Mouse (Mus musculus): ENCODE data around the gene Sp2.
A peak's percentile ranks its signal among the peaks of the same experiment; 100 is the strongest.

Sp2 gene

DNA sequence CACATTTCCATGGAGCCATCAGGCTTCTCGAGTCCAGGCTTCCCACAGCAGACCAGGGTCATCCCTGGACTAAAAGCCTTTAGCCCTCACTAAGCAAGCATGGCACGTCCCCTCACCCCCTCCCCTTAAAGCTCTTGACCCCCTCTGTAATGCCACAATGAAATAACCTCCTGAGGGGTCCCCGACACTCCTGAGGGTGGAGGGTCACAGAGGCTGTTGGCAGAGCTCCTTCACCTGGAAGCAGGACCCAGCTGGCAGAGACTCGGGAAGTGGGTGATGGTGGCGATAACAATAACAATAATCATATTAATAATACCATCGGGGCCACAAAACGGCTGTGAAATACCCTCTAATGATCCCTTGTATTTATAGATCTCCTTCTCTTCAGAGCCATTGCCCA, at the start of gene Sp2:
Gene Sp2, minus strand, starts transcription at position 101 of the 400 bp plus-strand sequence.
- no peak for ATAC-seq (ENCODE audit: low TSS enrichment)

DNA sequence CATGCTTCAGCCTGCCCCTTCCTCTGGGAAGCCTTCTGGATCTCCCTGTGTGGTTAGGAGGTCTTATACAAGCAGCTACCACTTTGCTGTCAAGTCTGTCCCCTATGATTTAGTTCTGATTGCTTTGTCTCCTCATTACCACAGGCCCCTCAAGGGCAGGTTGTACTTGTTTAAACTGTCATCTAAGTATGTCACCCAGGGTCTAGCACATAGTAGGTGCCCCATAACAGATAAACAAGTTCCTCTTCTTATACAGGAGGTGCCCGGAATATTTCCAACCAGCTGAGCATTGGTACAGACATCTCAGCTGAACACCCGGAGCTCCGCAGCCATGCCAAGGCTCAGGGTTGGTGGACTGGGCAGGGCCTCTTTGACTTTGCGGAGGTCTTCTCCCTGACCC, 49.7 kb upstream of the Sp2 start:
- ATAC-seq (ENCODE audit: low TSS enrichment) = no peak

DNA sequence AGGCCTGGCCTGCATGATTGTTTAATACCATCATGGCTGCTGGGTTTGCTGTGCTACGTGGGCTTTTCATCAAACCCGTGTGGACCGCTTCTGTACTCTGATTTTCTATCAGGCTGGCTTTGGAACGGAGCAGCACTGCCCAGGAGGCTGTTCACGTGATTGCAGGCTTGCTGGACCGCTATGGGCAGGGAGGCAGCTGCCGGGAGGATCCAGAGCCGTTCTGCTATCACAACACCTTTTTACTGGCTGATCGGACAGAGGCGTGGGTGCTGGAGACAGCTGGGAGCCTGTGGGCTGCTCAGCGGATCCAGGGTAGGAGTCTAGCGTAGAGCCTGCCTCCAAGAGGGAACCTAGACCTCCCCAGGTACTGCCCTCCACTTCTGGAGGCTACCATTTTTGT, 49.2 kb upstream of the Sp2 start:
- no peak for ATAC-seq (ENCODE audit: low TSS enrichment)

DNA sequence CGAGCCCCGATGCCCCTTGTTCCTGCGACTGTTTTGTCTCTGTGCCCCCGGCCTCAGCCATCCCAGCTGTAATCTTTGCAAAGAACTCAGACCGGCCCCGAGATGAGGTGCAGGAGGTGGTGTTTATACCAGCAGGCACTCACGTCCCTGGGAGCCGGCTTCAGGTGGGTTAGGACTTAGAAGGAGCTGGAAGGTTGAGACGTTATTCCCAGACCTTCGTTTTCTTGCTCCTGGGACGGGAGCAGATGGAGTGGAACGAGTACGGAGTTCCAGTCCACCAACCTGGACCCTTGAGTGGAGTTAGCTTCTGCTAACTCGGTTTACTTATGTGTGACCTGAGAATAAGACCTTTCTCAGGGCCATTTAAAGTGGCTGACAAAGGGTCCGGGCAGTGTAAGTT, 47.7 kb upstream of the Sp2 start:
- no peak for ATAC-seq (ENCODE audit: low TSS enrichment)

DNA sequence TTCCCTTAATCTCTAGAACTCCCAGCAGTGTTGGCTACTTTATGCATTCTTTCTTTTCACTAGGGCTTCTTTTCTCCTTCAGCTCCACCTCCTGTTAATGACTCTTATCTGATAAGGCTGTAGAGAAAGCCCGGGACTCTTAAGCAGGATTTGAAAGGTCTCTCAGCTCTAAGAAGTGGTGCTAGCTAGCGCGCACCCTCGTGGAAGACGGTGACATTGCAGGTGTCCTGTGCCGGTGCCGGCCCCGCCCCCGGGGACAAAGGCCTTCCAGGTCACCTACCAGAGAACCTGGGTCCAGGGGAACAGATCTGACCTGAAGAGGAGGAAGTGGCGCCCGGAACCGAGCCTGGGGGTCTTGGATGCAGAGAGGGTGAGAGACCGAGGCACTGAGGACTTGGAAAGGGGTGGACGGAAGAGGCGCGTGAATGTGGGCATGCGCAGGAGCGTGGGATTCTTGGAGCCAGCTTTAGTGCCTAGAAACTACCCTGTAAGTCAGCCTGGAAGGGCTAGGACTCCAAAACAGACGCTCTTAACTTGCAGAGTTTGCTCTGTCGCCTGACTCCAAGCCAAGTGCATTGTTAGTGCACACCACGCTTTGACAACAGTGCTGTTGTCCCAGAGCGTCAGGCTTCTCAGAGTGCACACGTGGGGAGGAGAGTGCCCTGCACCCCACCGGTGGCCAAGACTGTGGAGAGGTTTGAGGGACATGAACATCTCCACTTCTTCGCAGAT, 47.1 kb upstream of the Sp2 start, which contains the start of gene Scrn2:
Gene Scrn2, plus strand, starts transcription at position 253 of the 732 bp plus-strand sequence.
- ATAC-seq (ENCODE audit: low TSS enrichment) = peak; percentile 87

DNA sequence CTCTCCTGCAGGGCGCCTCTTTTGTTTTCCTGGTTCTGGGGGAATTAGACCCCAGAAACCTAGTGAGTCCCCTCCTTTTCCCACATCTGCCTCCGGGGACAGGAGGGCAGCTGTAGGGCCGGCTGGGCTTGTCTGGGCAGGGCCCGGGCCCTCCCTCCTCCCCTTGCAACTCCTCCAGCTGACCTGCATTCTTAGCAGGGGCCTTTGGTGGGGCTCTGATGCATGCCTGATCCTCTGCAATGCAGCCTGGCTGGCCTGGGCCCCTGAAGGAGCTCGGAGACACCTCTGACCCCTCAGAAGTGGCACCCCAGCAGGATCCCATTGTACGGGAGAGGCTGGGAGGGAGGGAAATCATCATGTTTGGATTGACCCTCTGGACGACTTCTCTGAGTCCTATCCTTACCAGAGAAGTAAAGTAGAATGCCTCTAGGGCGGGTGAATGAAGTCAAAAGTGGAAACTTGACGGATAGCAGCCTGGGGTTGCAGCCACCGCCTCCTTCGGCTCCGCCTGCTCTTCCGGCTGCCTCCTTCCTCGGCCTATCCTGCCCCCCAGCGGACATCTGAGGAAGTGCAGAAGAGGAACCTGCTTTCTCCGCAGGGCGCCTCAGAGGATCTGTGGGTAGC, 43.1 kb upstream of the Sp2 start:
- peak; percentile 67 for ATAC-seq (ENCODE audit: low TSS enrichment)

DNA sequence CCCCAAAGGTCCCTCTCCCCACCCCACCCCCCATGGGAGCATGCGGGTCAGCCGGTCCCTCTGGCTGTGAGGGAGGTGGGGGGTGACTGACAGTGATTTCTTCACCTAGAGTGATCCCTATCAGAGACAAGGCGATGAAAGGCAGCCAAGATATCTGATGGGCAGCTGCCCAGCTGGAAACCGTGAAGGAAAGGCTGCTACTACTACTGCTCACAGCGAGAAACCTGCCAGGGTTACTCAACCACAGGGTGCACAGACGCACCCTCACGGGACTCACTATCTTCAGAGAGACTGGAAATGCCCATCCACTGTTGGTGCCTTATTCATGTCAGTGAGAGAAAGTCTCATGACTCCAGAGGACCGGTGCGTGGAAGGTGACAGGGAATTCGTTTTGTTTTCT, 42.2 kb upstream of the Sp2 start:
- ATAC-seq (ENCODE audit: low TSS enrichment) = no peak

DNA sequence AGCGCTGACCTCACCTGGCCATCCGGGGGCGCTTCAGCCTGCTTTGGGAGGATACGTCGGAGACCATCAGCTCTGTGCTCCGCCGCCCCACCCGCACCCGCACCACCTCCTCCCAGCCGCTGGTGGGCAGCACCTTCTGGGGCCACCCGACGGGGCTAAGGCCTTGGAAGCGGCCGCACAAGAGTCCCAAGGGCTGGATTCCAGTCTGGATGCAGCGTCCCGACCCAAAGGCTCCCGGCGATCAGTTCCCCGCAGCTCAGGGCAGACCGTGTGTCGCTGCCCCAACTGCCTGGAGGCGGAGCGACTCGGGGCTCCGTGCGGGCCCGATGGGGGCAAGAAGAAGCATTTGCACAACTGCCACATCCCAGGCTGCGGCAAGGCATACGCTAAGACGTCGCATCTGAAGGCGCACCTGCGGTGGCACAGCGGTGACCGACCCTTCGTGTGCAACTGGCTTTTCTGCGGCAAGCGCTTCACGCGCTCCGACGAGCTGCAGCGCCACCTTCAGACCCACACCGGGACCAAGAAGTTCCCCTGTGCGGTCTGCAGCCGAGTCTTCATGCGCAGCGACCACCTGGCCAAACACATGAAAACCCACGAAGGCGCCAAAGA, 39.2 kb upstream of the Sp2 start:
- ATAC-seq (ENCODE audit: low TSS enrichment) = peak; percentile 69

DNA sequence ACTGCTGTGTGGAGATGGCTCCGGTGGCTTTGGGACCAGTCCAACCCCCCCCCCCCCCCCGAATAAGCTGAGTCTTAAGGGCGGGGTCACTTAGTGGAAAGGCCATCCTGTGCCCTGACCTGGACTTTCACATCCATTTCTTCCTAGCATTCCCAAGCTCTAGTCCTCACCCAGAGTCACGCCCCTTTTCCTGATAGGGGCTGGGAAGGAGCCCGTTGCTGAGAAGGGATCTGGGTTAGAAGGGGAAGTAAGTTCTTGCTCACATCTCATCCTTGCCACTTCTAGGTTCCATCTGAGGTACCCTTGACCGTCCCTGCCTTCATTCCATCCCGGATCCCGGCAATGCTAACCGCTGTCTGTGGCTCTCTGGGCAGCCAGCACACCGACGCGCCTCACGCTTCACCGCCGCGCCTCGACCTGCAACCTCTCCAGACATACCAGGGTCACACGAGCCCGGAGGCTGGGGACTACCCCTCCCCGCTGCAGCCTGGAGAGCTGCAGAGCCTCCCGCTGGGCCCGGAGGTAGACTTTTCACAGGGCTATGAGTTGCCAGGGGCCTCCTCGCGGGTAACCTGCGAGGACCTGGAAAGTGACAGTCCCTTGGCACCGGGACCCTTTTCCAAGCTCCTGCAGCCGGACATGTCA, 38.5 kb upstream of the Sp2 start:
- ATAC-seq (ENCODE audit: low TSS enrichment) = no peak

DNA sequence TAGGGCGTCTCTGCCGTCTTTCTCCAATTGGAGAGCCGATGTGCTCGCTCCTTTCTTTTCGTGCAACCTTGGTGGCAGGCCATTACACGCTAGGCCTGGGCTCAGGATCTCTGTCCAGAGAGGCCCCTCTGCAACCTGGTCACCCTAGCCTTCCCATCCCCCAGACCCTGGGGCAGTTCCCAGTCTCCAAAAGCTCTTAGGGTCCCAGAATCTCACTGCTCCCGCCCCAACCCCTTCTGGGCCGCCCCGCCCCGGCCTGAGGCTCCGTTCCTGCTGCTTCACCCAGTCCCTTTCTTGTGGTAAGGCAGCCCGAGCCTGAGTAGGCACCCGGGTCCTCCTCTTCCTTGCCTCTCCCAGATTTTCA, 36.6 kb upstream of the Sp2 start:
- ATAC-seq (ENCODE audit: low TSS enrichment) = no peak

DNA sequence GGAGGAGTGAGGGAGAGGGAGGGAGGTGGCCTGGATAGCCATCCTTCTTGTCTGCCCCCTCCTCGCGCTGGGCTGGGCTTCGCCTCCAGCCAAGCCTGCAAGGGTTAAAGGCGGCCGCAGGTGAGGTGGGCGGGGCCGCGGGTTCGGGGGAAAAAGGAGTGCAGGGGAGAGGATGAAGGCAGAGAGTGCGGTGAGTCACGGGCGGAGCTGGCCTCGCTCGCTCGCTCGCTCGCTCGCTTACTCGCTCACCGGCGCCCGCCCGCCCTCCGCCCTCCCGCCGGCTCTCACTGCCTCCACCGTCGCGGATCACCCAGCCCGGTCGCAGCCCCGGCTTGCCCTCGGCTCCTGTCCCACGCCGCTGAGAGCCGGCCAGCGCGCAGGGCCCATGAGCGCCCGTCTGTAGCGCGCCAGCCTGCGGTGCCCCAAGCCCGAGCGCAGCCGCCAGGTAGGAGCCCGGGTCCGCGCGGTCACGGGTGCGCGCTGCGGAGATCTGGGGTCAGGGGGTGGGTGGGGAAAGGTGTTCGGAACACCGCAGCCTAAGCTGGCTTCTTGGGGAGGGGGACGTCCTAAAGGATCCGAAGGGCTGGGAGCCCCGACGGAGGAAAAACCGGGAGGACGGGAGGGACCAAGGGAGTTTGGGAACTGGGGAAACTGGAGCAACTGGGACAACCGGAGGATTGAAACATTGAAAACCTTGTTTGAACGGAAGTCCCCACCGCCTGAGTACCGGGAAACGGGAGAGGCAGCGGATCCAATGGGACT, 36.0 kb upstream of the Sp2 start:
- no peak for ATAC-seq (ENCODE audit: low TSS enrichment)

DNA sequence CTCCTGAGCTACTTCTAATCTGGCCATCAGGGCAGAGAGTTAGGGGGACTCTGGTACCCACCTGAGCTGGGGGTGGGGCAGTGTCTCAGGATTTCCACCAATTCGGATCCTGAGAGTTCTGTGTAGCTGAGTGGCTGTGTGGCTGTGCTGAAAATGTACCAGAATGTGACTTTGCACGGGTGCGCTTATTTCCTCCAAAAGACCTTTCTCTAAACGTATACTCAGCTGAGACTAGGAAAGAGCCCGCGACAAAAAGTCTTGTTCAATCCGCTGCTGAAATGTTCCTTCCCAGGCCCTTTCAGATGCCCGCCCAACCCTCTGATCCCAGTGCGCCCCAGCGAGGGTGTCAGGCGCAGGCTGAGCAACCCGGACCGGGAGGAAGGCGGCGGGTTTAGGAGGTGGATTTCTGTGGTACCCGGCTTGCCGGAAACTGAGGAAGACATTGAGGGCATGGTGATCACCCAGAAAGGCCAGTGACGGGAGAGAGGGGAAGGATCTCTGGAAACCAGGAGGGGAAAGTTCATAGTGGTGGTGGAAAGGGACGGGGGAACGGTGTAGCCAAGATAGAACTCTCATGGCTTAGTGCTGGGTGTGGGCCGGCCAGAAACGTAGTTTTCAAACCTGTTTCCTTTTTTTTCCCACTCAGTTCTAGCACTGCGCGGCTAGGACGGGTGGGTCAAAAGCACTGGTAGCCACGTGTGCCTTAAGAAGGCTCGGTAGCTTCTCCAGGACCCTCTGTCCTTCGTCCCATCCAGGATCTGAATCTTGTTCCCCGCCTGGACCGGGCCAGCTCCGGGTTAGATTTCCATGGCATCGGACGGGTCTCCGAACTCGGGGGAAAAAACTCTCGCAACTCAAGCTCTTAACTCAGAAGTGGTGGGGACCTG, 35.2 kb upstream of the Sp2 start:
- ATAC-seq (ENCODE audit: low TSS enrichment) = no peak

DNA sequence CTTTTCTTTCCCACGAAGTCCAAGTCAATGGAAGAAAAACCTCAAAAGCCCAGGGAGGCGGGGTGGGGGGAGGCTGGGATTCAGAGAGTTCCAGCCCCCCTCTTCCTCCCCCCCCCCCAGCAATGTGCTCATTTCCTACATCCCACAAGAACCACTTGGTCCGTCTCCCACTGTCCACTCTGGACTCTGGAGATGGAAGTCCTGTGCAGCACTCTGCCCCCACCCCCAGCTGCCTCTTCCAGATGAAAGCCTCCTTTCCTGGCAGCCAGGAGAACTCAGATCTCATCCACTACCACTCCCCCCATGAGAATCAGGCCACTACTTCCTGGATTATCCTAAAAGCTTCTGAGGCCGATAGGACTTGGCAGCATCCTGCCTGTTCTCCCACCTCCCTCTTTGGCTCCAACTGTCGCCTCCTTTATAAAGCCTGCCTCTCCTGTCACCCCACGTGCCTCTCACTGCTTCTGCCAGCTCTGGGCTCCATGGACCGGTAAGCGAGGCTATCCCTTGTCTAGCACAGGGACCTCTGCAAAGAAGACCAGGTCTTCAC, 30.4 kb upstream of the Sp2 start, which contains the start of gene Sp6:
Gene Sp6, plus strand, starts transcription at position 274 of the 550 bp plus-strand sequence.
- no peak for ATAC-seq (ENCODE audit: low TSS enrichment)

DNA sequence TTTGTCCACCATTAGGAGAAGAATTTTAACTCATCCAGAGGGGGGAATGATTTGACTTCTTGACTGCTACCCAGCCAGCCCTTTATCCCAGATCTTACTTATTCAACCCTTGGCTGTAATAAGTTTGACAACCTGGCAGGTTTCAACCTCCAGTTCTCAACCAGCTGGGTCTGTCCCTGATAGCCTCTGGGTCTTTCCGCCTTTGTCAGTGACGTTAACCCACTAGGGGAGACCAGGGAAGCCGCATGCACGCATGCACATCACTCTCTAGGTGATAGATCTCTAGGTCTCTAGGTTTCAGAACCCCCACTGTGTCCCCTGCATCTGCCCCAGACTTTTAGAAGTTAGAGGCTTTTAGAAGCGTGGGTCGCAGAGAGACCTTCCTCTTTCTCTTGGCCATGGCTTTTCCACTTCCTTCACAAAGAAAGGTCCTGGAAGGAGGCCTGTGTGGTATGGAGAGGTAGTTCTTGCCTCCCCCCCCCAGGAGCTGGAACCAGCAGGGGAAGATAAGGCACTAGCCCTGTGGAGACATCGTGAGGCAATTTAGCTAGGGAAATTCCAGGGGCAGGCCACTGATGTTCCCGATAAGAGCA, 26.5 kb upstream of the Sp2 start:
- no peak for ATAC-seq (ENCODE audit: low TSS enrichment)

DNA sequence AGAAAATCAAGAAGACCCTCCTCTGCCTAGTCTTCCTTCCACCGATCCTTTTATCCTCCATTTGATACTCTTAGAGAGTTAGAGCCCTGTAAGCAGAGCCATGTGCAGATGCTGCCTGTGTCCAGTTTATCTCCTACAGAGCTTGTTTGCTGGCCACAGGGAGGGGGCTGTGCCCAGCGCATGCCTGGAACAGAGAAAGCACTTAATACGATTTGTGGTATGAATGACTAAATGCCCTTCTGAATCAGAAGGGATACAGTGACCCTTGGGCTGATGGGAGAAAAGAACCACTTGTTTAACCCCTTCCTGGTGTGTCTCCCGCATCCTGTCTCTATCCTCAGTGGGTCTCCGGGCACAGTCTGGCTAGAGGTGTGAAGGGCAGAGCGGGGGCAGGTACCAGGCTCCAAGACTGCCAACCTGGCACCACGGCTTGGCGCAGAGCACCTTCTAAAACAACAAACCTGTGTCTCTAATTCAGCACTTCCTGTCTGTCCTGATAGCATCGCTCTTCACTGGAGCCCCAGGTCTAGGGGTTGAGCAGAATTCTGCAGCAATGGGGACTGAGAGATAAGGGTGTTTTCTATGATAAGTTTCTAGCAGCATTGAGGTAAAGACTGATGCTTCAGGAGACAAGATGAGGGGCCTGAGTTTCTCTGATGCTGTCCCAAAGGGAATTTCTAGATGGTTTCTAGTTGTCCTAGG, 24.5 kb upstream of the Sp2 start:
- ATAC-seq (ENCODE audit: low TSS enrichment) = no peak

DNA sequence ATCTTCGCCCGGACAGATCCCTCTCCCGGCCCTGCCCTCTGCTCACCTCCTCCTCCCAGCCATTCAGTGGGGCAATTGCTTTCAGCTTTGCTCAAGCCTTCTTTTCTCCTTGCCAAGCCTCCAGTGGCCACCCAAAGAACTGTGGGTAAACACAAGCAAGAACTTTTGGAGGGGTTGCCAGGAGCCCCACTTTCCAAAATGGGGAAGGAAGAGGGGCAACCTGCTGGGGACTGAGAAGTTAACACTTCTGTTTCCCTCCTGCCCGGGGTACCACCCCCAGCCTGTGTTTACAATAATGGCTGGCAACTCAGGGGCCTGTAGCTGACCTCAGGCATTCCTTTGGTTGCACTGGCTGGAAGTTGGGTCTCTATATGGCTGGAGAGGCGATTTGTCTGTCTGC, 20.4 kb upstream of the Sp2 start:
- no peak for ATAC-seq (ENCODE audit: low TSS enrichment)

DNA sequence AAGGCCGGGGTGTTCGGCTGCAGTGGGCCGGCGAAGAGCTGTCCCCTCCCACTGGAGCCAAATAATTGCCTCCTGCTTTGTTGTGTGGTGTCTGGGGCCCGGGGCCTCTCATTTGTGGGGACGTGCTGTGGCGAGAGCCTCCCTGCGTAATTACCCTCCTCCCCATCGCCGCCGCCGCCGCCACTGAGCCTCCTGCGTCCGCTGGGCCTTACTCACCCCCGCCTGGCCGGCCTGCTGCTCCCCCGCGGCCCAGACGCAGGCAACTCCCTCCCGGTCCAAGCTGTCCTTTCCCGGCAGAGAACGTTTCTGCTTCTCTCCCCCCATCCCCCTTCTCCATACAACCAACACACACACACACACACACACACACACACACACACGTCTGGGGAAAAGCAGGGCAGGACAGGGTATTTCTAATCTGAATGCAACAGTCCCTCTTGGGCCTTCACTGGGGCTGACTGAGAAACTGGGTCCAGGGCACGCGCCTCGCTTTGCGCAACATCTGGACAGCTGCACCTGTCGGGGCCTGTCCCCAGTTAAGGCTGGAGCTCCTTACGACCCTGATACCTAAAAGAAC, 14.7 kb upstream of the Sp2 start:
- no peak for ATAC-seq (ENCODE audit: low TSS enrichment)

DNA sequence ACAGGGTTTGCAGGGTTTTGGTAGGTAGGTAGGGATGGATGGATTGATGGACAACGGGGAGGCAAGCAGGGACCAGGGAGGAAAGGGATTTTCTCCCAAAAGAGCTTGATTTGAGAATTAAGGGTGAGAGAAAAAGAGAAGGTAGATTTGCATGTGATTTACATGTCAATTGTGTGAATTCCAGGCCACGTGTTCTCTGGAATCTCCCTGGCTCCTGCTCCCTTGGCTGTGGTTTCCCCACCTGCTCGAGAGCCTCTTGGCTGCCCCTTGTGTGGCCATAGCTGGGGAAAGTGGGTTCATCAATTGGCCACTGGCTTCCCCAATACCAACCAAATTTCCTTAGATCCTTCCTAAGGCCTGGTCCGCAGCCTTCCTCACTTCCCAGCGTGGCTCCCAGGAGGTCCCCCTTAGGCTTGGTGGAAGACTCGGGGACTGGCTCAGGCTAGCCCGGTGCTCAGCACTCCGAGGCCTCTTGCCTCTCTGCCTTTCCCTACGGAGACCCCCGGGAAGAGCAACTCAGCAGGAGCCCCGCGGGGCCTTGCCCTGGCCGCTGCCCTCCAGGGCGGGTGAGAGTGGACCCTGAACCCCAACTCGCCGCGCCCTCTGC, 14.1 kb upstream of the Sp2 start:
- ATAC-seq (ENCODE audit: low TSS enrichment) = no peak
